Mouse (Mus musculus) effector memory CD4-positive, alpha-beta T cell, adult 7 months (primary cell): ENCODE results near the gene 2310057J18Rik. TPM values are rescaled to one million over a fixed set of nuclear protein-coding genes. Genes with fewer than 3 reads are reported as not detected.

ENCODE experiments used
- polyA plus RNA-seq: library from polyadenylated mRNA; unstranded; fragments of 100-300 nt; shearing (Covaris generic); gene quantifications from one replicate; pipeline ENCODE4 v1.2.1, GENCODE M21; 2017

The 2310057J18Rik gene
- not detected for polyA plus RNA-seq

DNA sequence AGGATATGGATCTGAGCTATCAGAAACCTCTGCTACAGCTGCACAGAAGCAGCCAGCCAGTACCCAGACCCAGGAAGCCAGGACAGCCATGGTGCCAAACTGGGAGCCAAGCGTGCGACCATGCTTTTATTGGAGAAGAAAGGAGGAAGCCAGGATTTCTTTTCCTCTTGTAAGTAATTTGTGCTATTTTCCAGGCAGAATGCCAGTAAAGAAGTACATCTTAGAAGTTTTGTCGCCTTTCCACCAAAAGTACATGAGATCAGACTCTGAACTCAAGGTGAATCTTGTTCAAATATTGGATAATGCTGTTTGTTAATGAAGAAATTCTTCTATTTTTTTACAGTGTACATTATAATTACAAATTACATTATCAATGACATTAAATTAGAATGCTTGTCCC is at the start of gene 2310057J18Rik:
Gene 2310057J18Rik (minus strand): TSS at position 101 of the 400 bp plus-strand sequence.

Other genes starting within 250 kb of the 2310057J18Rik start
- not detected for gene Soga3, start 157.5 kb upstream of the 2310057J18Rik start, polyA plus RNA-seq
- gene Gm49353, start 212.7 kb upstream of the 2310057J18Rik start, polyA plus RNA-seq: not detected
- gene 9330159F19Rik, start 225.3 kb upstream of the 2310057J18Rik start, polyA plus RNA-seq: 0.15 TPM